Mouse (Mus musculus) forebrain, embryonic 15.5 days (tissue): ENCODE measurements at regions not wholly inside any gene's neighbourhood (a gene's known extent, or its start where the extent isn't known, plus 50 kb on each side); places are given as distances from the start of the nearest gene placed in this dataset.

Experiments used
- ATAC-seq: fragments of 200-750 bp; cut with Nextera tagmentation; replicated peaks from 2 replicates; pipeline ENCODE4 v1.8.0; 2017; ENCODE audit warnings: mild to moderate bottlenecking, moderate TSS enrichment, moderate library complexity
- H3K27ac ChIP-seq: fragments of 300-500 bp; sonication (generic); replicated peaks from 2 replicates; pipeline ENCODE4 v1.5.1; 2015; ENCODE audit warnings: mild to moderate bottlenecking, inconsistent platforms
- H3K27me3 ChIP-seq: fragments of 300-500 bp; sonication (generic); 2 replicates; pipeline ENCODE4 v1.6.1; 2015; ENCODE audit warnings: inconsistent platforms
- H3K36me3 ChIP-seq: fragments of 300-500 bp; sonication (generic); 2 replicates; pipeline ENCODE4 v1.6.1; 2015; ENCODE audit warnings: mild to moderate bottlenecking, inconsistent platforms
- H3K4me1 ChIP-seq: fragments of 300-500 bp; sonication (generic); 2 replicates; pipeline ENCODE4 v1.6.1; 2015; ENCODE audit warnings: inconsistent platforms
- H3K4me2 ChIP-seq: fragments of 300-500 bp; sonication (generic); replicated peaks from 2 replicates; pipeline ENCODE4 v1.6.1; 2015; ENCODE audit warnings: mild to moderate bottlenecking, inconsistent platforms
- H3K4me3 ChIP-seq: fragments of 300-500 bp; sonication (generic); 2 replicates; pipeline ENCODE4 v1.5.1; 2015; ENCODE audit warnings: mild to moderate bottlenecking, inconsistent platforms
- H3K9ac ChIP-seq: fragments of 300-500 bp; sonication (generic); replicated peaks from 2 replicates; pipeline ENCODE4 v1.6.1; 2015; ENCODE audit warnings: mild to moderate bottlenecking, inconsistent platforms
- H3K9me3 ChIP-seq: fragments of 300-500 bp; sonication (generic); 2 replicates; pipeline ENCODE4 v1.6.1; 2016; ENCODE audit warnings: inconsistent platforms
- WGBS: fragments of 180-500 bp; shearing (Covaris S2); methylation state at CpG from one replicate; pipeline ENCODE4 v1.1.7; 2015; ENCODE audit warnings: mixed read lengths; 5-methylcytosine and 5-hydroxymethylcytosine counted together

DNA sequence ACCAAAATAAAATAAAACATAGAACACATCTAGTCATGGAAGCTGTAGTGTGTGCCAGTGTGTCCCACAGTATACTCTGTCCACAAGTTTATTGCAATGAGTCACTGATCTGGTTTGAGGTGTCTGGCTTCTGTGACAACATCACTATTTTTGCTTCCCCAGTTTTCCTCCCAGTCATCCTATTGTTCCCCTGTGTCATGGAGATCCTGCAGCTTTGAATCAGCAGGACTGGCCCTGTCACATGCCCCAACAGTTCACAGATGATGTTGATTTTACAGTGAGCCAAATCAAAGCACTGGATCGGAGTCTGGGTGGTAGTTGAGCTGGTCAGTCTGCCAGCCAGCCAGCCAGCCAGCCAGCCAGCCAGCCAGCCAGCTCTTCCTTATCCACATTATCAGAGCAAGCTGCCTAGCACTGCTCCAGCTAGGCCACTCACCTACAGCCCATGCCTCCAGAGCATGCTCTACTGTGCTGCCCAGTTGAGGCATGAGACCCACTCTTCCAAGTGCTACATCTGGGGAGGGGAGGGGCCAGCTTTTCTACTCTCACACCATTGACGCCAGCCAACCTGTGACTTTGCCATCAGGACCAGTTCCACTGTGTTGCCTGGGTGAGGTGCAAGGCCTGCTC is 619.1 kb upstream of the 4930452B06Rik start:
- no peaks in the 10 kb centered on the region for H3K4me1 ChIP-seq
- no peak overlapping the region for H3K9ac ChIP-seq
- no peak overlapping the region for H3K4me2 ChIP-seq
- WGBS, result 82% methylated on average over 2 of the region's 2 CpGs
- H3K27me3 ChIP-seq, result no peaks in the 10 kb centered on the region
- no peaks in the 10 kb centered on the region for H3K9me3 ChIP-seq
- no peaks in the 10 kb centered on the region for H3K36me3 ChIP-seq
- H3K27ac ChIP-seq, result no peak overlapping the region
- no peak; the same call in 1 of the 2 replicates for ATAC-seq
- no peak overlapping the region for H3K4me3 ChIP-seq

DNA sequence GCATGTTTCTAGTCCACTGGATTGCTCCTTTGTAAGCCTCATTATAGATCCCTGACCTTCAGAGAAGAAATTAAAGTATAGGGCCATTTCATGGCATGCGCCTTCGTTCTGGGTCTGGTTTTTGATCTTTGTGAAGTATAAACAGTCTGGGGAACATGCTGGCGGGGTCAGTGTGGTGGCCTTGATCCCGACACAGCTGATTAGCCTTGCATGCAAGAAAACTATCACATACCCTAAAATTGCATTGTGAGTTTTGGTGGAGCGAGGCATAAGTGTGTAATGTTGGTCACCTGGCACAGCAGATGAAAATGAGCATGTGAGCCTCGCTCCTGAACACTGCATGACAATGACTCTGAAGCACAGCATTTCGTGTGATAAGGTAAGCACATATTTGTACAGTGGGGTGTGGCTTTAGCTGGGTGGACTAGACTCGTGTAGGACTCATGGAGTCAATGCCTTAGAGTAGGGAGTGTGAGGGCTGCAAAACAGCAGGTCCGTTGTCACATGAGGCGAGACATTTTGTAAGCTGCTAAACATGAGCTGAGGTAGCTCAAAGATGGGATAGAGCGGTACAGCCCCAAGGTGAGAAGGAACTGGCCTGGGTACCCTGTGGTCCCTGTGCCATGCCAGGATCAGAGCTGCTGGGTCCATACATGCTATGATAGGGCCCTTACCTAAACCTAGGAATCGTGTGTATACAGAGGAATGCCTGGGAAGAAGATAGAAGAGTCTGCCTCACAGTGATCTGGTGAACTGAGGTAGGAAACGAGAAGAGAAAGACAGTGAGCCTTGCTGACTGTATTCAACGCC is 601.4 kb upstream of the 4930452B06Rik start:
- H3K4me2 ChIP-seq, result no peak overlapping the region
- no peak overlapping the region for H3K27ac ChIP-seq
- no peak for ATAC-seq
- H3K27me3 ChIP-seq, result no peaks in the 10 kb centered on the region
- no peak overlapping the region for H3K4me3 ChIP-seq
- H3K4me1 ChIP-seq, result no peaks in the 10 kb centered on the region
- no peaks in the 10 kb centered on the region for H3K36me3 ChIP-seq
- WGBS, result 81% methylated on average over 14 of the region's 14 CpGs
- H3K9ac ChIP-seq, result no peak overlapping the region
- no peaks in the 10 kb centered on the region for H3K9me3 ChIP-seq

DNA sequence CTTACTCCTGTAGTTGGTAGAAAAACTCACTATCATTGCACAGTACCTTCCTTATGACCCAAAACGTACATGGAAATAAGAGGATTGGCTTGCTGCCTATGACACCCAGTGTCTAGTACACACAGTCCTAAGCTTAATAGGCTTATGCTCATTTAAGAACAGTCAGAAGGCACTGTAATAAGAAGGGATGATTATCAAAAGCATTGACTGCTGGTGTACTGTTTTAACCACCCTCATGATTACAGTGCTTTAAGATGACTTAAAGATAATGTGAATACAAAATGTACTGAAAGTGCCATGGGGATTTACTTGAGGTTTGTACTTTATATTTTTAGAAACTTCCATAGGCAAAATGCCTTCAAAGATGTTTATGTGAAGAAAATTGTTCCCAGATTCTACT is 586.0 kb upstream of the 4930452B06Rik start:
- Histone ChIP-seq H3K27me3 (no peaks in the 10 kb centered on the region), H3K9me3 (no peaks in the 10 kb centered on the region), H3K4me2 (no peak overlapping the region), H3K36me3 (no peaks in the 10 kb centered on the region), H3K27ac (no peak overlapping the region), H3K4me1 (no peaks in the 10 kb centered on the region), H3K9ac (no peak overlapping the region), H3K4me3 (no peak overlapping the region)
- 70% methylated on average over 1 of the region's 1 CpGs for WGBS
- no peak for ATAC-seq

DNA sequence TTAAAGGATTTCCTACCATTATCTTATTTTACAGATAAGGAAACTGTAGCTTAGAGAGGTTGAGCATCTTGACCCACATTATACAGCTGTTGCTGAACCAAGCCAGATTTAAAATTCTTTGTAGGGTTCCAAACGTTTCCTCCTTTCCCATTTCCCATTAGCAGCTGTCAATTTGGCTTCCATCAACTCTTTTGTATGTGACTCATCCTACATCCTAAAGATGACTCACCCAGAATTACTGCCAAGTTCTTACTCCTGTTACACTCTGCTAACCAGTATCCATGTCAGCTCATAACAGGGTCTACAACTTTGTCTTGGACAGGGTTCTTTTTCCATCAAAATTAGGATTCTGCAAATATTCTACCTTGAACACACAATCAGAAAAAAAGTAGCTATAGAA is 579.2 kb upstream of the 4930452B06Rik start:
- Histone ChIP-seq H3K27ac (no peak overlapping the region), H3K4me2 (no peak overlapping the region), H3K4me3 (no peak overlapping the region), H3K9ac (no peak overlapping the region), H3K4me1 (no peaks in the 10 kb centered on the region), H3K36me3 (no peaks in the 10 kb centered on the region), H3K9me3 (no peaks in the 10 kb centered on the region), H3K27me3 (no peaks in the 10 kb centered on the region)
- ATAC-seq, result no peak
- 33% methylated on average over 1 of the region's 1 CpGs for WGBS

DNA sequence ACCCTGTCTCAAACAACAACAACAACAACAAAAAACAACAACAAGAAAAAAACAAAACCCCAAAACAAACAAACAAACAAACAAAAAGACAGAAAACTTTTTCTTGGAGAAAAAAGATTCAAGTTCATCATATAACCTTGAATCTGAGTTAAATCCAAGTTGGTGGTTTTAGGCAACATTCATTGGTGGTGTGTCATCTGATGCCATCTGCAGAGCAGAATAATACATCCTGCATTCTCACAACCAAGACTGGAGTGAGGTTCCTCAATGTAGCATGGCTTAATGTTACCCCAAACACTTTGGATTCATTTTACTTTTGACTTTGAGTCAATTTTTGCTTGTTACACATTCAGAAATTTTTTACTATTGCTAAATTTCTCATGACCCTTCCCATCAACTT is 577.3 kb upstream of the 4930452B06Rik start:
- H3K27ac ChIP-seq, result no peak overlapping the region
- H3K4me1 ChIP-seq, result no peaks in the 10 kb centered on the region
- H3K9ac ChIP-seq, result no peak overlapping the region
- no peaks in the 10 kb centered on the region for H3K27me3 ChIP-seq
- H3K36me3 ChIP-seq, result no peaks in the 10 kb centered on the region
- no peak overlapping the region for H3K4me2 ChIP-seq
- no peak for ATAC-seq
- H3K9me3 ChIP-seq, result no peaks in the 10 kb centered on the region
- H3K4me3 ChIP-seq, result no peak overlapping the region

DNA sequence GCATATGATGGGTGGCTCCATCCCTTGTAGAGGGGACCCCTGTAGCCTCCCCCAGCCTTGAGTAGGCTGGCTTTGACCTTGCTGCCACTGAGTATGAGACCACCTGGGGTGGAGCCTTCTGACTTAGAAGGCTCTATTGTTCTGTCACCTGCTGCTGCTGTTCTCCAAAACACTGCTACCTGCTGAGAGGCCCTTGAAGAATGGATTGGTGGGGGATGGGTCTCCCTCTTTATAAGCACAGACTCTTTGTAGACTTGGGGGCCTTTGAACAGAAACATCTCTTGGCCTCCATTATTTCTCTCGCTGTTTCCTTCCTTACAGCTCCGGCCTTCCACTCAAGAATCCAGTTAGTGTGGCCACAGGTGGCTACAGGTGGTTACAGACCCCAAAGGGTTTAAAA is 576.1 kb upstream of the 4930452B06Rik start:
- Histone ChIP-seq H3K36me3 (no peaks in the 10 kb centered on the region), H3K27me3 (no peaks in the 10 kb centered on the region), H3K4me2 (no peak overlapping the region), H3K9me3 (no peaks in the 10 kb centered on the region), H3K4me3 (no peak overlapping the region), H3K9ac (no peak overlapping the region), H3K4me1 (no peaks in the 10 kb centered on the region), H3K27ac (no peak overlapping the region)
- no peak for ATAC-seq
- WGBS, result 21% methylated on average over 2 of the region's 2 CpGs

DNA sequence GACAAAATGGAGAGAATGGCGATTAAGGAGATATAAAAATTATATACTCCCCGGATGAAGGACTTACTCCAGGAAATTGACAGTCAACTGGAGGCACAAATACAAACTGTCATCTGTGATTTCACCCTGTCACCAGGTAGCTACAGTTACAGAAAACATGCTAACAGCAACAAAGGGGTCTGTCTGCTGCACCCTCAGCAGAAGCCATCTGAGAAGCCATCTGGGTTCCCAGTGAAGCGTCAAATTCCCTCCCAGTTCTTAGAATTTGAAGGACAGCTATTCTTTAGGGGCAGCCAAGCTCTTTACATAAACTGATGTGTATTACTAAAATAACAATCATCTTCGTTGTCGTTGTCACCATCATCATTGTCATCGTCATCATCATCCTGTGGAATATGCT is 561.6 kb upstream of the 4930452B06Rik start:
- ATAC-seq, result peak; percentile 63; the same call in 1 of the 2 replicates
- H3K9me3 ChIP-seq, result no peaks in the 10 kb centered on the region
- no peak overlapping the region for H3K4me2 ChIP-seq
- no peak overlapping the region for H3K9ac ChIP-seq
- no peak overlapping the region for H3K4me3 ChIP-seq
- H3K4me1 ChIP-seq, result 0 out of 2 replicates have a peak, but pooled peaks cover 6% of the 10 kb centered on the region
- H3K27me3 ChIP-seq, result no peaks in the 10 kb centered on the region
- H3K36me3 ChIP-seq, result no peaks in the 10 kb centered on the region
- H3K27ac ChIP-seq, result no peak overlapping the region
- WGBS, result 59% methylated on average over 6 of the region's 6 CpGs

DNA sequence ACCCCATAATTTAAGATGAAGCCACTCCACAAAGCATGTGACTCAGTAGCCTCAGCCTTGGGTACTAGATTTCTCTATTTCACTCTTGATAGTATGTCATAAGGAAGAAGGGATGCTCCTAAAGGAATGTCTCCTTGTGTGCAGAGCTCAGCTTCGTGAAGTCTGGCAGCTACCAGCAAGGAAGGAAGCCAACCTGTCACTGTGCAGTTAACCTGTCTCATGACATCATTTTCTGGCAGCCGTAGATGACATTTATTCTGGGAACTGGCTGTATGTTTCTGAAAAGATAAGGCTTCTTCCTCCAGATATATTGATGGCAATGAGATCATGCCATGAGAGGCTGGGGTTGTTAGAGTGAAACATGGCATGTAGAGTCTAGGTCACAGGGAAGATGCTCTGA is 534.2 kb upstream of the 4930452B06Rik start:
- H3K9me3 ChIP-seq, result no peaks in the 10 kb centered on the region
- no peak for ATAC-seq
- H3K9ac ChIP-seq, result no peak overlapping the region
- H3K36me3 ChIP-seq, result no peaks in the 10 kb centered on the region
- no peak overlapping the region for H3K4me2 ChIP-seq
- no peak overlapping the region for H3K4me3 ChIP-seq
- no peak overlapping the region for H3K27ac ChIP-seq
- 65% methylated on average over 2 of the region's 2 CpGs for WGBS
- no peaks in the 10 kb centered on the region for H3K27me3 ChIP-seq
- no peaks in the 10 kb centered on the region for H3K4me1 ChIP-seq

DNA sequence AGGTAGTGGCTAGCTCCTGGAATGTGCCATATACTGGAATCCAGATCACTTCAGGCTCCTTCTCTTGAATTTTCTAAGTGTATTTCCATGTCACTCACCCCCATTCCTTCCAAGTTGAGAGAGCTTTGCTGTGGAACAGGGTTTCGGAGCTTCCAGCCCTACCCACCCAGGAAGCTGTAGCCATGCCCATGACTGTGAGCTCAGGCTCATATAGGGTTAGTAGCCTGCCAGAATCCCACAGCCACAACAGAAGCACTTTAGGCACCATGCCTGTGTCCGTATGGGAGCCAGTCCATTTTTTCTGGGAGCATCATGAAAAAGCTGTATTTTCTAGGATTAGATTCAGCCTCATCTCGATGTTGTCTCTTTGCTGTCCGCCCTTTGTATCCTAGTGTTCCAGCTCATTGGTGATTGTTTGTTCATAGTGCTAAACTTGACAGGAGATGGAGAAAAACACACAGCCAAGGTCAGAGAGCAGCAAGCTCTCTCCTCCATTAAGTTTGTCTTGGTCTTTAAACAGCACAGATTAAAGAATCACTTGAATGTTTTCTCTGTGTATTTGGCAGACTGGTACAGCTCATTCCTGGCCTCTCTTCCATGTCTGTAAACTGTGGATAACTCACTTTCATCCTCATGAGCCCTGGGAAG is 526.2 kb upstream of the 4930452B06Rik start:
- H3K9me3 ChIP-seq, result no peaks in the 10 kb centered on the region
- no peak for ATAC-seq
- no peaks in the 10 kb centered on the region for H3K4me1 ChIP-seq
- no peak overlapping the region for H3K9ac ChIP-seq
- no peak overlapping the region for H3K4me2 ChIP-seq
- WGBS, result 78% methylated on average over 4 of the region's 4 CpGs
- no peaks in the 10 kb centered on the region for H3K27me3 ChIP-seq
- H3K36me3 ChIP-seq, result no peaks in the 10 kb centered on the region
- H3K4me3 ChIP-seq, result no peak overlapping the region
- H3K27ac ChIP-seq, result no peak overlapping the region

DNA sequence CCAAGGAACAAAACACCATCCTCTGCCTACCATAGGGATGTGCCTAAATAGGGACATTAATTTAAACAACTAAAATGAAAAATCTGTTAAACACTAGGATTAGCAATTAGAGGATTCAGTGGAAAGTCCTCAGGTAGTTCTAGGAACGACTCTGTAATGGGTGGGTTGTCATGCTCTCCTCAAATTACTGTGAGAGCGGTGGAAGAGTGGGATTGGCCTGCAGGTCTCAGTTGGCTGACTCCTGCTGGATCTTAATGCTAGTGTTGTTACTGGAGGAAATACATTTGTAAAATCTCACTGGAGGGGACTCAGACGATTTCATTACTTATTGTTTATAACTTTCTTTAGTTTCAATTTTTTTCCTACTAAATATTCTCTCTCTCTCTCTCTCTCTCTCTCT is 525.6 kb upstream of the 4930452B06Rik start:
- no peak overlapping the region for H3K27ac ChIP-seq
- 73% methylated on average over 3 of the region's 3 CpGs for WGBS

DNA sequence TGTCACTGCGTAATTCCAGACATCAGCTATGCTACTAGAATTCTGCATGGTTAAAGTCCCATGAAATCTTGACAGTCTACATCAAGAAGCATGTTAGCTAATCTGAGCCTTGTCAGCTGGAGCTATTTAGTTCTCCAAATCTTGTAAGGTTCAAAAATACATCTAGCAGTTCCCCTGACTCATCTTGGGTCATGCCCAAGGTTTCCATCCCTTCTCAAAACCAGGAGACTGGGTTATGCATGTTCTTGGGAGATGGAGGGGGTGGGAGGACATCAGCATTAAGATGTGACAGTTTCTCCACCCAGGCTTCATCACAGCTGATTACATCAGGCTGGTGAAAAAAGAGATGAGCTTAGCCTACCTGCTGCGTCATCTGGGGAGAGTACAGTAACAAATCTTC is 495.3 kb upstream of the 4930452B06Rik start:
- no peak overlapping the region for H3K4me2 ChIP-seq
- no peaks in the 10 kb centered on the region for H3K27me3 ChIP-seq
- no peak overlapping the region for H3K27ac ChIP-seq
- H3K36me3 ChIP-seq, result no peaks in the 10 kb centered on the region
- 98% methylated on average over 2 of the region's 2 CpGs for WGBS
- H3K4me3 ChIP-seq, result no peak overlapping the region
- ATAC-seq, result no peak
- H3K4me1 ChIP-seq, result no peaks in the 10 kb centered on the region
- H3K9me3 ChIP-seq, result no peaks in the 10 kb centered on the region
- no peak overlapping the region for H3K9ac ChIP-seq

More for the DNA sequence above, 525.6 kb upstream of the 4930452B06Rik start:
- no peak for ATAC-seq
- Histone ChIP-seq H3K4me2 (no peak overlapping the region), H3K9me3 (no peaks in the 10 kb centered on the region), H3K36me3 (no peaks in the 10 kb centered on the region), H3K9ac (no peak overlapping the region), H3K4me3 (no peak overlapping the region), H3K4me1 (no peaks in the 10 kb centered on the region), H3K27me3 (no peaks in the 10 kb centered on the region)

DNA sequence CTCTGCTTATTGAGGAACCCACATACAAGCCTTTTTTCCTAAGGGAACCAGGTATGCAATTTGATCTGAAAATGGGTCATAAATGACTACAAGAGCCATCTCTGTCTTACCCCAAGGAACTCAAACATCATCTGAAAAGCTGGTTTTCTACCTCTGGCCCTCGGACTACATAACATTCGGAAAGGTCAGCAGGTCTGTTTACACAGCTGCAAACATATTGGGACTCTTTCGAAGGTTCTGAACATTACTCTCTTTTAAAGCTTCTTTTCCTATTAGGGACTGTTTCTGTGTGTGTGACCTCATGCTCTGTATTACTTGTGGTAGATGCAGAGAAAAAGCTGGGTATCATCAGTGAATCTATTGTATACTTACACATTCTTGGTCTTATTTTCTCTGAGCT is 491.9 kb upstream of the 4930452B06Rik start:
- H3K4me2 ChIP-seq, result no peak overlapping the region
- H3K9ac ChIP-seq, result no peak overlapping the region
- H3K27me3 ChIP-seq, result no peaks in the 10 kb centered on the region
- no peaks in the 10 kb centered on the region for H3K9me3 ChIP-seq
- H3K4me3 ChIP-seq, result no peak overlapping the region
- H3K4me1 ChIP-seq, result no peaks in the 10 kb centered on the region
- no peaks in the 10 kb centered on the region for H3K36me3 ChIP-seq
- no peak for ATAC-seq
- no peak overlapping the region for H3K27ac ChIP-seq
- WGBS, result 83% methylated on average over 3 of the region's 3 CpGs
